Mouse (Mus musculus): ENCODE data around the gene Cby3. TPM values are rescaled to one million over a fixed set of nuclear protein-coding genes. Genes with fewer than 3 reads are reported as not detected.
"Not testable (repeated sequence)": the region's sequence is repeated elsewhere in the genome, so short reads cannot be mapped to it uniquely, and the experiment has no call there.

Cby3 gene
- 0.27 TPM in 2 replicates for polyA plus RNA-seq (2014; fragmentation: Nextera tagmentation; extraction: Ambion mirVana)

DNA sequence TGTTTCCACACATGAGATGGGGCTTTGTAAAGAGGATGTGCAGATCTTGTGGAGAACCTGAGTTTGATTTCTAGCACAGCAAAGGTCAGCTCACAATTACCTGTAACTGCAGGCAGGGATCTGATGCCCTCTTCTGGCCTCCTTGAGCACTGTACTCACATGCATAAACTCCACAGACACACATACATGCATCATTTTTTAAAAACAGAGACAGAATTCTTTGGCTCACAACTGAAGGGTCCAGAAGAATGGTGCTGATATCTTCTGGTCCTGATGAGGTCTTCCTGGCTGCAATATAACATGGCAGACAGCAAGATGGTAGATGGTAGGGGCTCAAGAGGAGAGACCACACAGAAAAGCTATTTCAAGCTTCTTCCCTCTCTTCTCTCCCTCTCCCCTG, at the start of gene Cby3:
Gene Cby3, plus strand, starts transcription at position 301 of the 400 bp plus-strand sequence.
- ATAC-seq (replicated peaks; ENCODE audit: low FRiP score, low TSS enrichment, low read depth) (no peak), DNase-seq (ENCODE audit: low spot score) (no peak)
- H3K27ac ChIP-seq (ENCODE audit: low read depth): peak within 1 kb of the TSS; percentile 13; the same call in 1 of the 2 replicates

DNA sequence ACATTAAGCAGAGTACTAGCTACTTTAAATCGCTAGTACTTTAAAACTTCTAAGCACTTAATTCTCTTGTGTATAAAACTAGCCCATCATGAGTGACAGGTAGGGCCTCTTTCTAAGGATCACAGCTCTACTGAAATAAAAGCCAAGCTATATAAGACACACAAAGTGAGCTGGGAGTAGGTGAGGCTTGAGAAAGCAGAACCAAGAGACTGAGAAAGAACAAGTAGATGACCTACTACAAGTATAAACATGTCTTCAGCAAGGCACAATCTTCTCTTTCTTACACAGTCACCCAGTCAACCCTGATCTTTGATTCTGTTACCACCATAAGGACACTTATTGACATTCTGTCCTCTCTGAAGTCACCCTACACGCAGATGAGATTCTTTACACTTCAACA, 41.5 kb upstream of the Cby3 start:
- 77% methylated on average over 2 of the region's 2 CpGs for WGBS

More for the DNA sequence above, at the start of gene Cby3:
- H3K36me3 ChIP-seq (ENCODE audit: control insufficient read depth, insufficient read depth, low read length): no peaks in the 10 kb centered on the region
- H3K9ac ChIP-seq (ENCODE audit: low read length): no peak within 1 kb of the TSS
- H3K4me1 ChIP-seq (replicated peaks; ENCODE audit: control insufficient read depth, insufficient read depth, low read length): no peaks in the 10 kb centered on the region
- no peak within 1 kb of the TSS for H3K4me3 ChIP-seq (ENCODE audit: low read depth, low read length)
- H3K4me2 ChIP-seq (ENCODE audit: low read length): no peak within 1 kb of the TSS
- no peaks in the 10 kb centered on the region for H3K9me3 ChIP-seq (ENCODE audit: control insufficient read depth, low read length)
- H3K27me3 ChIP-seq (replicated peaks; ENCODE audit: control insufficient read depth, insufficient read depth, low read length): no peaks in the 10 kb centered on the region

DNA sequence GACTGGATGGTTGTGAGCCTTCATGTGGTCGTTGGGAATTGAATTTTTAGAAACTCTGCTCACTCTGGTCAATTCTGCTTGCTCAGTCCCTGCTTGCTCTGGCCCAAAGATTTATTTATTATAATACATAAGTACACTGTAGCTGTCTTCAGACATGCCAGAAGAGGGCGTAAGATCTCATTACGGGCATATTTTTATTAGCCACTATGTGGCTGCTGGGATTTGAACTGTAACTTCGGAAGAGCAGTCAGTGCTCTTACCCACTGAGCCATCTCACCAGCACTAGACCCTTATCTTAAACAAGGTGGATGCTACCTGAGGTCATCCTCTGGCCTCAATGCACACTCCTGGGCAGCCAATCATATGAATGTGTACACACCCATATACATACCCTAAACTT, 34.9 kb upstream of the Cby3 start:
- H3K4me3 ChIP-seq (ENCODE audit: low read depth, low read length); ATAC-seq (replicated peaks; ENCODE audit: low FRiP score, low TSS enrichment, low read depth); H3K9me3 ChIP-seq (ENCODE audit: control insufficient read depth, low read length); H3K27ac ChIP-seq (ENCODE audit: low read depth); H3K27me3 ChIP-seq (replicated peaks; ENCODE audit: control insufficient read depth, insufficient read depth, low read length); H3K4me2 ChIP-seq (ENCODE audit: low read length); H3K9ac ChIP-seq (ENCODE audit: low read length): not testable (repeated sequence)
- H3K4me1 ChIP-seq (replicated peaks; ENCODE audit: control insufficient read depth, insufficient read depth, low read length): peaks cover 15% of the 10 kb centered on the region
- peak; percentile 13 for DNase-seq (ENCODE audit: low spot score)
- H3K36me3 ChIP-seq (ENCODE audit: control insufficient read depth, insufficient read depth, low read length): peaks cover 15% of the 10 kb centered on the region
- WGBS: 87% methylated on average over 4 of the region's 4 CpGs

More for the DNA sequence above, 41.5 kb upstream of the Cby3 start:
- H3K27ac ChIP-seq (ENCODE audit: low read depth): no peak overlapping the region
- no peaks in the 10 kb centered on the region for H3K4me1 ChIP-seq (replicated peaks; ENCODE audit: control insufficient read depth, insufficient read depth, low read length)
- no peak overlapping the region for H3K4me3 ChIP-seq (ENCODE audit: low read depth, low read length)
- H3K36me3 ChIP-seq (ENCODE audit: control insufficient read depth, insufficient read depth, low read length): peaks cover 56% of the 10 kb centered on the region
- DNase-seq (ENCODE audit: low spot score) (peak; percentile 12), ATAC-seq (replicated peaks; ENCODE audit: low FRiP score, low TSS enrichment, low read depth) (no peak)
- no peaks in the 10 kb centered on the region for H3K27me3 ChIP-seq (replicated peaks; ENCODE audit: control insufficient read depth, insufficient read depth, low read length)
- H3K9me3 ChIP-seq (ENCODE audit: control insufficient read depth, low read length): no peaks in the 10 kb centered on the region
- no peak overlapping the region for H3K9ac ChIP-seq (ENCODE audit: low read length)
- no peak overlapping the region for H3K4me2 ChIP-seq (ENCODE audit: low read length)

- Histone ChIP-seq H3K27me3 (replicated peaks; ENCODE audit: control insufficient read depth, insufficient read depth, low read length) (no peaks in the 10 kb centered on the region), H3K9ac (ENCODE audit: low read length) (no peak overlapping the region), H3K9me3 (ENCODE audit: control insufficient read depth, low read length) (no peaks in the 10 kb centered on the region), H3K36me3 (ENCODE audit: control insufficient read depth, insufficient read depth, low read length) (peaks cover 15% of the 10 kb centered on the region), H3K4me1 (replicated peaks; ENCODE audit: control insufficient read depth, insufficient read depth, low read length) (peaks cover 15% of the 10 kb centered on the region), H3K4me2 (ENCODE audit: low read length) (no peak overlapping the region), H3K4me3 (ENCODE audit: low read depth, low read length) (no peak overlapping the region), H3K27ac (ENCODE audit: low read depth) (no peak overlapping the region)
- no peak for ATAC-seq (replicated peaks; ENCODE audit: low FRiP score, low TSS enrichment, low read depth)
- 90% methylated on average over 6 of the region's 6 CpGs for WGBS
- no peak for DNase-seq (ENCODE audit: low spot score)
These were observed 33.0 kb upstream of the Cby3 start for GRCm38 (mm10) chr11:50321239-50321638.

- peaks cover 10% of the 10 kb centered on the region for H3K36me3 ChIP-seq (ENCODE audit: control insufficient read depth, insufficient read depth, low read length)
- no peak for DNase-seq (ENCODE audit: low spot score)
- H3K27me3 ChIP-seq (replicated peaks; ENCODE audit: control insufficient read depth, insufficient read depth, low read length): no peaks in the 10 kb centered on the region
- H3K4me2 ChIP-seq (ENCODE audit: low read length): peak overlapping the region; percentile 11; the same call in 1 of the 2 replicates
- no peak overlapping the region for H3K9ac ChIP-seq (ENCODE audit: low read length)
- H3K4me1 ChIP-seq (replicated peaks; ENCODE audit: control insufficient read depth, insufficient read depth, low read length): peaks cover 20% of the 10 kb centered on the region
- H3K9me3 ChIP-seq (ENCODE audit: control insufficient read depth, low read length): no peaks in the 10 kb centered on the region
- H3K4me3 ChIP-seq (ENCODE audit: low read depth, low read length): no peak overlapping the region
- no peak overlapping the region for H3K27ac ChIP-seq (ENCODE audit: low read depth)
- no peak for ATAC-seq (replicated peaks; ENCODE audit: low FRiP score, low TSS enrichment, low read depth)
These were observed 31.9 kb upstream of the Cby3 start for GRCm38 (mm10) chr11:50322345-50322744.

GRCm38 (mm10) chr11:50323843-50324242, 30.4 kb upstream of the Cby3 start:
- Histone ChIP-seq H3K27ac (ENCODE audit: low read depth) (no peak overlapping the region), H3K9me3 (ENCODE audit: control insufficient read depth, low read length) (no peaks in the 10 kb centered on the region), H3K4me1 (replicated peaks; ENCODE audit: control insufficient read depth, insufficient read depth, low read length) (peaks cover 20% of the 10 kb centered on the region), H3K27me3 (replicated peaks; ENCODE audit: control insufficient read depth, insufficient read depth, low read length) (no peaks in the 10 kb centered on the region), H3K4me2 (ENCODE audit: low read length) (peak overlapping the region; percentile 54), H3K4me3 (ENCODE audit: low read depth, low read length) (peak overlapping the region; percentile 98), H3K36me3 (ENCODE audit: control insufficient read depth, insufficient read depth, low read length) (peaks cover 10% of the 10 kb centered on the region; the same call in 1 of the 2 replicates), H3K9ac (ENCODE audit: low read length) (peak overlapping the region; percentile 99; the same call in 1 of the 2 replicates)
- ATAC-seq (replicated peaks; ENCODE audit: low FRiP score, low TSS enrichment, low read depth): no peak
- peak; percentile 50 for DNase-seq (ENCODE audit: low spot score)
- 29% methylated on average over 1 of the region's 1 CpGs for WGBS

DNA sequence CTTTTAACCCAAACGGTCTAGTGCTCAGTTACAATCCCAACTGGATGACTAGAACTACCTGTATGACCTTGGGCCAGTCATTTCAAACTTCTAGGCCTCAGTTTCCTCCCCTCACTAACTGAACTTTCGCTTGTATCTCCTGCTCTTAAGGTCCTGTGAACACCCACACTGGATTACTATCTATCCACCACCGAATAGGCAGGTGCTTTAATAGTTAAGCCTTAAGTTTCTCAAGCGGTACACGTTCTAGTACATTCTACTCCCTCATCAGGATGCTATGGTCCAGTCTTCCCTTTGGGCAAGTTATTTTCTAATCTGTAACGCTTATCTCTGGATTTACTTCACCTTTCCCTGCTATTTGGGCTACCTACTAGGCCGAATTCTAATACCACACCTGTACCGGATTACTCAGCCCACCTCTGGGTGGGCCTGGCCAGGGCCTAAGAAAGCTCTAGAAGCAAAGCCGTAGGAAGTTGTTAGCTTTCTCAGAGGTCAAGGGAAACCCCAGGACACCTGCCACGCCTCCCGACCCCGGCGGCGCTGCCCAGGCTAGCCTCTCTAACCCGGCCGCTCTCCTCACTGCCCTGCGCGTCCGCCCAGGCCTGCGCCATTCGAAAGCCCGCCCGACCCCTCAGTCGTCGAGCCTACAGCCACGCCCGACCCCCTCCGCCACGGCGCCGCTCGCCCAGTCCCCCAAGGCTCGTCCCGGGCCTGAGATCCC, 29.4 kb upstream of the Cby3 start:
- no peak for DNase-seq (ENCODE audit: low spot score)
- 2% methylated on average over 34 of the region's 34 CpGs for WGBS
- Histone ChIP-seq H3K36me3 (ENCODE audit: control insufficient read depth, insufficient read depth, low read length) (peaks cover under 1% of the 10 kb centered on the region; the same call in 1 of the 2 replicates), H3K9me3 (ENCODE audit: control insufficient read depth, low read length) (no peaks in the 10 kb centered on the region), H3K4me1 (replicated peaks; ENCODE audit: control insufficient read depth, insufficient read depth, low read length) (peaks cover 20% of the 10 kb centered on the region), H3K4me3 (ENCODE audit: low read depth, low read length) (peak overlapping the region; percentile 98), H3K27ac (ENCODE audit: low read depth) (peak overlapping the region; percentile 92), H3K27me3 (replicated peaks; ENCODE audit: control insufficient read depth, insufficient read depth, low read length) (no peaks in the 10 kb centered on the region), H3K9ac (ENCODE audit: low read length) (peak overlapping the region; percentile 99), H3K4me2 (ENCODE audit: low read length) (peak overlapping the region; percentile 54)
- ATAC-seq (replicated peaks; ENCODE audit: low FRiP score, low TSS enrichment, low read depth): peak; percentile 72

- ATAC-seq (replicated peaks; ENCODE audit: low FRiP score, low TSS enrichment, low read depth) (peak; percentile 98), DNase-seq (ENCODE audit: low spot score) (peak; percentile 98)
- Histone ChIP-seq H3K9me3 (ENCODE audit: control insufficient read depth, low read length) (no peaks in the 10 kb centered on the region), H3K4me3 (ENCODE audit: low read depth, low read length) (peak within 1 kb of the TSS; percentile 98), H3K36me3 (ENCODE audit: control insufficient read depth, insufficient read depth, low read length) (no peaks in the 10 kb centered on the region), H3K27me3 (replicated peaks; ENCODE audit: control insufficient read depth, insufficient read depth, low read length) (no peaks in the 10 kb centered on the region), H3K9ac (ENCODE audit: low read length) (peak within 1 kb of the TSS; percentile 99), H3K4me2 (ENCODE audit: low read length) (peak within 1 kb of the TSS; percentile 54), H3K4me1 (replicated peaks; ENCODE audit: control insufficient read depth, insufficient read depth, low read length) (peaks cover 20% of the 10 kb centered on the region), H3K27ac (ENCODE audit: low read depth) (peak within 1 kb of the TSS; percentile 92)
- under 1% methylated on average over 64 of the region's 64 CpGs for WGBS
These were observed 28.6 kb upstream of the Cby3 start, which contains the start of gene Canx for GRCm38 (mm10) chr11:50325496-50326301. Gene Canx (minus strand): TSS chr11:50325673.
